Mouse (Mus musculus) heart, postnatal 36 days (tissue): ENCODE measurements at regions not wholly inside any gene's neighbourhood (a gene's known extent, or its start where the extent isn't known, plus 50 kb on each side); places are given as distances from the start of the nearest gene placed in this dataset.
"Not testable (repeated sequence)": the region's sequence is repeated elsewhere in the genome, so short reads cannot be mapped to it uniquely, and the experiment has no call there.

Experiments
- DNase-seq, 2 experiments: peaks; one replicate each; pipeline ENCODE4 v3.0.0; 2021 to 2022
- intact Hi-C: fragments of 180-260 bp; cut with DNase I; formaldehyde crosslinking; loops from one replicate; pipeline ENCODE4 v1.15.1; 2025

GRCm38 (mm10) chr10:120726369-120726768 is 172.5 kb downstream of the Msrb3 start:
- no peak for DNase-seq
- intact Hi-C loops, result no loop called here

- DNase-seq, result no peak
- intact Hi-C loops, result no loop called here
Measured at GRCm38 (mm10) chr10:120721956-120722532, 176.9 kb downstream of the Msrb3 start.

- intact Hi-C loops, result no loop called here
- DNase-seq, result no peak
Measured at GRCm38 (mm10) chr10:120720981-120721380, 177.9 kb downstream of the Msrb3 start.

- intact Hi-C loops, result no loop called here
Measured at GRCm38 (mm10) chr10:120720061-120720460, 178.8 kb downstream of the Msrb3 start.

GRCm38 (mm10) chr10:120717159-120717567 is 181.7 kb downstream of the Msrb3 start:
- intact Hi-C loops, result no loop called here
- DNase-seq, result peak in 1 of 2 experiments; percentile 20

More at GRCm38 (mm10) chr10:120720061-120720460, 178.8 kb downstream of the Msrb3 start:
- no peak for DNase-seq

GRCm38 (mm10) chr10:120716391-120716790 is 182.5 kb downstream of the Msrb3 start:
- intact Hi-C loops, result no loop called here

GRCm38 (mm10) chr10:120707771-120708750 is 190.8 kb downstream of the Msrb3 start:
- no peak for DNase-seq
- intact Hi-C loops, result no loop called here

More at GRCm38 (mm10) chr10:120716391-120716790, 182.5 kb downstream of the Msrb3 start:
- no peak for DNase-seq

- DNase-seq, result no peak
- intact Hi-C loops, result no loop called here
Measured at GRCm38 (mm10) chr10:120706684-120707290, 192.1 kb downstream of the Msrb3 start.

GRCm38 (mm10) chr10:120701833-120702232 is 197.1 kb downstream of the Msrb3 start:
- DNase-seq, result peak; percentile 78 to 82
- intact Hi-C loops, result loop anchor here (1.0 to 5.0 kb wide), 4 partner anchors 115 to 445 kb away; no protein-coding TSS in a partner anchor

GRCm38 (mm10) chr10:120697275-120697856 is 201.5 kb downstream of the Msrb3 start:
- no peak for DNase-seq
- intact Hi-C loops, result no loop called here

GRCm38 (mm10) chr10:120696481-120696880 is 202.4 kb downstream of the Msrb3 start:
- no peak for DNase-seq
- intact Hi-C loops, result no loop called here

GRCm38 (mm10) chr10:120694472-120694871 is 204.4 kb downstream of the Msrb3 start:
- intact Hi-C loops, result no loop called here
- no peak for DNase-seq

- intact Hi-C loops, result no loop called here
- DNase-seq, result peak; percentile 25 to 42
Measured at GRCm38 (mm10) chr10:120691451-120691850, 207.4 kb downstream of the Msrb3 start.

- intact Hi-C loops, result no loop called here
- no peak for DNase-seq
Measured at GRCm38 (mm10) chr10:120686123-120686522, 209.9 kb upstream of the Hmga2 start.

- intact Hi-C loops, result no loop called here
- no peak for DNase-seq
Measured at GRCm38 (mm10) chr10:120682021-120682420, 205.8 kb upstream of the Hmga2 start.

- DNase-seq, result no peak
- intact Hi-C loops, result no loop called here
Measured at GRCm38 (mm10) chr10:120679982-120680381, 203.7 kb upstream of the Hmga2 start.

GRCm38 (mm10) chr10:120678277-120678676 is 202.0 kb upstream of the Hmga2 start:
- intact Hi-C loops, result no loop called here
- no peak for DNase-seq

- no peak for DNase-seq
- intact Hi-C loops, result no loop called here
Measured at GRCm38 (mm10) chr10:120675369-120675768, 199.1 kb upstream of the Hmga2 start.

GRCm38 (mm10) chr10:120674321-120675045 is 198.2 kb upstream of the Hmga2 start:
- DNase-seq, result no peak
- intact Hi-C loops, result no loop called here

- intact Hi-C loops, result loop anchor here (1.0 to 10.0 kb wide), 4 partner anchors 80 to 410 kb away; no protein-coding TSS in a partner anchor
- not testable (repeated sequence) for DNase-seq
Measured at GRCm38 (mm10) chr10:120667678-120668031, 191.4 kb upstream of the Hmga2 start.
